Mouse (Mus musculus): ENCODE data around the gene Gins3.

- no peak for TF ChIP-seq POLR2A (IDR thresholded peaks at IDR 0.05; ENCODE audit: borderline replicate concordance, low read depth, low read length)
- TF ChIP-seq CTCF (IDR thresholded peaks at IDR 0.05; ENCODE audit: low read depth, low read length) = no peak
These were observed 45.9 kb upstream of the Gins3 start for GRCm38 (mm10) chr8:95587339-95587738.
